Mouse (Mus musculus) bone marrow, adult 2 months (tissue): ENCODE measurements around the gene Sema3d.

Experiments
- CTCF ChIP-seq: fragments of 200-500 bp; IDR thresholded peaks from 2 replicates; pipeline ENCODE4 v1.5.1; 2011; ENCODE audit warnings: low read length, control low read depth; ENCODE audit not compliant: control insufficient read depth, insufficient read depth
- POLR2A ChIP-seq: fragments of 200-500 bp; IDR thresholded peaks from 2 replicates; pipeline ENCODE4 v1.6.1; 2011; ENCODE audit warnings: low read depth, mild to moderate bottlenecking, control low read depth, low read length, borderline replicate concordance; ENCODE audit not compliant: control insufficient read depth

GRCm38 (mm10) chr5:12467568-12468336 is 84.6 kb downstream of the Sema3d start:
- TF ChIP-seq POLR2A: no peak
- no peak for TF ChIP-seq CTCF
